Mouse (Mus musculus) lung, adult 2 months (tissue): ENCODE measurements at regions not wholly inside any gene's neighbourhood (a gene's known extent, or its start where the extent isn't known, plus 50 kb on each side); places are given as distances from the start of the nearest gene placed in this dataset.

Experiments used
- CTCF ChIP-seq: fragments of 200-500 bp; IDR thresholded peaks from 2 replicates; pipeline ENCODE4 v1.5.1; 2011; ENCODE audit warnings: mild to moderate bottlenecking, low read length, control low read depth; ENCODE audit not compliant: insufficient read depth
- POLR2A ChIP-seq: fragments of 200-500 bp; IDR thresholded peaks from 2 replicates; pipeline ENCODE4 v1.6.1; 2011; ENCODE audit warnings: low read depth, mild to moderate bottlenecking, control low read depth, low read length, borderline replicate concordance; ENCODE audit errors: extremely low read depth

GRCm38 (mm10) chr1:64295051-64295450, 173.0 kb upstream of the Klf7 start:
- TF ChIP-seq CTCF (no peak), POLR2A (no peak)
